Mouse (Mus musculus): ENCODE results near the gene Hpse.

Hpse gene

GRCm38 (mm10) chr5:100719235-100720088 is at the start of gene Hpse:
Hpse (minus strand) TSS chr5:100719716.
- ATAC-seq (ENCODE audit: low TSS enrichment) = peak; percentile 50

GRCm38 (mm10) chr5:100766026-100766425 is 46.5 kb upstream of the Hpse start:
- peak; percentile 86 for ATAC-seq (ENCODE audit: low TSS enrichment)

- no peak for ATAC-seq (ENCODE audit: low TSS enrichment)
Observed at GRCm38 (mm10) chr5:100761736-100762135, 42.2 kb upstream of the Hpse start.

- ATAC-seq (ENCODE audit: low TSS enrichment) = no peak
Observed at GRCm38 (mm10) chr5:100760049-100760663, 40.6 kb upstream of the Hpse start.

- ATAC-seq (ENCODE audit: low TSS enrichment) = no peak
Observed at GRCm38 (mm10) chr5:100758121-100758520, 38.6 kb upstream of the Hpse start.

DNA sequence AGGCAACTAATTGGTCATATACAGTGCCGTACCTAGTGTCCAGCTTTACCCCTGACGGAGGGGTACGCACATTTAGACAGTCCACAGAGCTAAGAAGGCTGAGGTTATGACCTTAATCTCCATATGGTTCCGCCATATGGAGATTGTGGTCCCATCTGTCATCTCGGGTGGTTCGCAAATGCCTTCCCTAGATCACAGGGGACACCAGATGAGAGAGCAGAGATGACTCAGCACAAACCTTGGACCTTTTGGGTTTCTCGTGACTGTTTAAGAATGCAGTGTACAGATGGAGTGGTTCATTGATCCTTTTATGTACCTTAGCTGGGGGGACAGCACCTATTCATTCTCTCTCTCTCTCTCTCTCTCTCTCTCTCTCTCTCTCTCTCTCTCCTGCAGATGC is 33.9 kb upstream of the Hpse start:
- no peak for ATAC-seq (ENCODE audit: low TSS enrichment)

DNA sequence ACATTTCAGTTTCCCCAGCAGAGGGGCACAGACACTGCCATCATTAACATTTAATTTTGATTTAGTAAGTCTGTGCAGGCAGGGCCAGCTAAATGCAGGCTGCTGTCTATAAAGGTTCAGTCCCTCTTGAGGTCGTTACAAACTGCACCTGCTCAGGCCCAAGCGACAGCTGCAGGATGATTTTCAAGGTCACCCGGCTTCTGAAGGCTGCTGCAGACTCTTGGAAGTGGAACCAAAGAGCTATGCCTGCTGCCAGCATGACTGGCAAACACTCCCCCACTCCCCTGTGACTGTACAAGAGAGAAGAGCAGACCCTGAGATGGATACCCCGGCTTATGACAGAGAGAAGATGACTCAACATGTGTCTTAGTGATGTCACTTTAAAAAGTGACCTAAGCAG is 32.1 kb upstream of the Hpse start:
- ATAC-seq (ENCODE audit: low TSS enrichment) = peak; percentile 20; the same call in 1 of the 2 replicates

- no peak for ATAC-seq (ENCODE audit: low TSS enrichment)
Observed at GRCm38 (mm10) chr5:100750617-100751255, 31.2 kb upstream of the Hpse start.

DNA sequence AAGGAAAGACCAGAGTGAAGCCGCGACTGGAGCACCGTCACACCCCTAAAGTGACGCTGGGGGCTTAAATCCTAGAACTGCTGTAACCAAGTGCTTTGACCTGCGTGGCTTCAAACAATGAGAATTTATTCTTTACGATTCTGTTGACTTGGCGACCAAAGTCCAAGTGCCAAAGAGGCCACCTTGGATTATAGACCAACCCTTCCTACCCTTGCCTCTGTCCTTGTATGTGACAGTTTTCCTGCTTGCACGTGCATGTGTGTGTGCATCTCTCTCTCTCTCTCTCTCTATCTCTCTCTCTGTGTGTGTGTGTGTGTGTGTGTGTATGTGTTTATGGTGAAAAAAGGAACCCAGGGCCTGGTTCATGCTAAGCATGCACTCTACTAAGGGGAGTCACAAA is 19.3 kb upstream of the Hpse start:
- no peak for ATAC-seq (ENCODE audit: low TSS enrichment)

DNA sequence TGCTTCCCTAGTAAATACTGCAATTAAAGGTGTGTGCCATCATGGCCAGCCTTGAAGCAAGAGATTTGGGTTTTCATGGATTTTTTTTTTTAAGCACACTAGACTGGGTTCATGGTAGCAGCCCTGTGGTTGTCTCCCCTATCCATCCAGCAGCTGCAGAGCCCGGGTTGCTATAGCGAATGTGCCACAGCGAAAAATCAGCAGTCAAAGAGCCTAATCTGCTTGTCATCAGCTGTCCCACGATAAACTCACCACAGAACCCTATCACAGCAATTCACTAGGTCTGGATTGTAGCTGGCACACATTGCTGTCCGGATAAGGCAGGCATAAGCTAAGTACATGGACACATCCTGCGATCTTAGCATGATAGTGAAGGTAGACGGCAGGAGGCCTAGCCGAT is 17.4 kb upstream of the Hpse start:
- no peak for ATAC-seq (ENCODE audit: low TSS enrichment)

DNA sequence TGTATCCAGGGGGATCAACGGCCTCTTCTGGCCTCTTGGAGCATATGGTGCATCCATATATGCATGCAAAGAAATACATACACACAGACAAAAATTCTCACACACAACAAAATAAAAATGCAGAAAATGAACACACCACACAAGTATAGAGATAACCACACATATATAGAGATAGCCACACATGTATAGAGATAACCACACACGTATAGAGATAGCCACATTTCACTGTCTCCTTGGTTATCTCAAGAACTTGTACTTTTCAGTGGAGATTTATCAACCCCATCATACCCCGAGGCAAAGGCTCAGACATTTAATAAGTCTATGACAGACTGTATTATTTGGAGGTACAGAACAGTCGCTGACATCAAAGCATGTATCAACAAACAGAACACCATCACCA is 15.0 kb upstream of the Hpse start:
- ATAC-seq (ENCODE audit: low TSS enrichment) = no peak

DNA sequence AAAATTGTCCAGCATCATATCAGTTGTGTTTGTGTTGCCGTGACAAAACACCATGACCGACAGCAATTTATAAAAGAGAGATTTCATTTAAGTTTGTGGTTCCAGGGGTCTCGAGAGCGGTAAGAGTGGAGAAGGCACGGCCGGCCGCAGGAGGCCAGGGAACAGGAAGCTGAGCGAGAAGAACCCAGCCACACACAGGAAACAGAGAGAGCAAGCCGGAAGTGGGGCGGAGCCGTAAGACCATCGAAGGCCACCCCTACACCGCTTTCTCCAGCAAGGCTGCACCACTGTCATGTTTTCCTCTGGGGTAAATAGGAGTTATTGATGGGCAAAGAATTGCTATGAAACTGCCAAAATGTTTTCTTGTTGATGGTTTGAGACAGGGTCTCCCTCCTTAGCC is 9.2 kb upstream of the Hpse start:
- ATAC-seq (ENCODE audit: low TSS enrichment) = no peak

- ATAC-seq (ENCODE audit: low TSS enrichment) = no peak
Observed at GRCm38 (mm10) chr5:100726001-100726400, 6.5 kb upstream of the Hpse start.

DNA sequence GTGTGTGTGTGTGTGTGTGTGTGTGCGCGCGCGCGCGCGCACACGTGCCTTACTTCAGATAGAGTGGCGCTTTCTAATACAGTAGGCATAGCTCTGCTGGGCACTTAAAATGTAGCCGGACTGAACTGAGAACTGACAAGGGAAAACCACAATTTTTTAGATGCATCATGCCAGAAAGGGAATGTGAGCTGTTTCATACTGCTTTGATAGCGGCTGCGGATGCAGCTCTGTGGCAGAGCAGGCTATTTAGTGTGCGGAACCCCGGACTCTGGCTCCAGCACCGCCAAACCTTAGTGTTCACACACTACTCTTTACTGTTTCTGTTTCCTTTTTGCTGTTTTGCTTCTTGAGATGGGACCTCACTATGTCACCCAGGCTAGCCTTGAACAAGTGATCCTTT is 2.8 kb downstream of the Hpse start:
- no peak for ATAC-seq (ENCODE audit: low TSS enrichment)

GRCm38 (mm10) chr5:100711219-100711618 is 8.3 kb downstream of the Hpse start:
- ATAC-seq (ENCODE audit: low TSS enrichment) = no peak

GRCm38 (mm10) chr5:100710012-100710411 is 9.5 kb downstream of the Hpse start:
- ATAC-seq (ENCODE audit: low TSS enrichment) = no peak

DNA sequence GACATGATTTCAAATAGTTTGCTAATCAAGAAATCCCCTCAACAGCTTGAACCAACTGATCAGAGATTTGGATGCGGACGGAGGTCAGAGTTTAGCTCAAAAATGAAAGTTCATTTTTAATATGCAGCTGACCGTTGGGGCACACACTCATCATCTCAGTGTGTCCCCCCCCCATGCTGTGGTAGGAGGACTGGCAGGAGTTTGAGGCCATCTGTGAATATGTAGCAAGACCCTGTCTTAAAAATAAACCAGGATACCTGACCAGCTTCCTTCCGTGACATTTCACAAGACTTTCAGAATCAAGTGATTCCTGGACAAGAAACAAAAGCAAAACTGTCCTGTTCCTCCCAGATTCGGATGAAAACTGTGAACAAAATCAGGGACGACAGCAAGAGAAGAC is 10.5 kb downstream of the Hpse start:
- ATAC-seq (ENCODE audit: low TSS enrichment) = no peak

- no peak for ATAC-seq (ENCODE audit: low TSS enrichment)
Observed at GRCm38 (mm10) chr5:100706675-100707074, 12.8 kb downstream of the Hpse start.

DNA sequence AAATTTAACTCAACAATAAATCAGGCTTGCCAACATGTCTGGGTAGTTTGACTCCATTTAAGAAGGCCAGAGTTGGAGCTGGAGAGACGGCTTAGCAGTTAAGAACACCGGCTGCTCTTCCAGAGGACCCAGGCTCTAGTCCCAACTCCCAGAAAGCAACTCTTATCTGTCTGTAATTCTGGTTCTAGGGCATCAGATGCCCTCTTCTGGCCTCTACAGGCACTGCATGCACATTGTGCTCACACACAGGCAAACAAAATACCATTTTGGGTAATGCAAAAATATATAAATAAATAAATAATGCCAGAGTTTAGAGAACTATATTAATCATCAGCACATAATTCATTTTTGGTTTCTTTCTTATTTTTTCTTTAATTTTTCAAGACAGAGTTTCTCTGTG is 15.2 kb downstream of the Hpse start:
- no peak for ATAC-seq (ENCODE audit: low TSS enrichment)

DNA sequence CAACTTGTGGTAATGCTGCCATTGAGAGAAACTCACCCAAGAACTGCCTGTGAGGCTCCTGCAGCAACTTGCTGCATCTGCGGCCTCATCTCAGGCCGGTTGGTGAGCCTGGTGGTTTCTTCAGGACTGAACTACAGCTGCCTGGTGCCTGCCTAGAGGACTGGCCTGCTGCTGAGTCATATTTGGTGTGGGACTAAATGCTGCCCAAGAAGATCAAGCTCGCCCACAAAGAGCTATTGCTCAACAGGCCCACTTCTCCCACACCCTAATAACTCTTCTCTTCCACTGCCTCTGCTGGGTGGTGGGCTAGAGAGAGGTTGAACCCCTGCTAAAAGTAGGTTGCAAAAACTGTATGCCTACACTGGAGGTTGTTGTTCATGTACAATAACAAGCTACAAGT is 17.2 kb downstream of the Hpse start:
- no peak for ATAC-seq (ENCODE audit: low TSS enrichment)

- no peak for ATAC-seq (ENCODE audit: low TSS enrichment)
Observed at GRCm38 (mm10) chr5:100700861-100701620, 18.5 kb downstream of the Hpse start.

- ATAC-seq (ENCODE audit: low TSS enrichment) = no peak
Observed at GRCm38 (mm10) chr5:100697886-100698285, 21.6 kb downstream of the Hpse start.

Data from frontal cortex, adult (tissue).